Mouse (Mus musculus): ENCODE data around the gene Atf7ip. TPM values are rescaled to one million over a fixed set of nuclear protein-coding genes. Genes with fewer than 3 reads are reported as not detected.

Gene Atf7ip
- polyA plus RNA-seq, 1 experiment from 2014 or later = 38.0 TPM

DNA sequence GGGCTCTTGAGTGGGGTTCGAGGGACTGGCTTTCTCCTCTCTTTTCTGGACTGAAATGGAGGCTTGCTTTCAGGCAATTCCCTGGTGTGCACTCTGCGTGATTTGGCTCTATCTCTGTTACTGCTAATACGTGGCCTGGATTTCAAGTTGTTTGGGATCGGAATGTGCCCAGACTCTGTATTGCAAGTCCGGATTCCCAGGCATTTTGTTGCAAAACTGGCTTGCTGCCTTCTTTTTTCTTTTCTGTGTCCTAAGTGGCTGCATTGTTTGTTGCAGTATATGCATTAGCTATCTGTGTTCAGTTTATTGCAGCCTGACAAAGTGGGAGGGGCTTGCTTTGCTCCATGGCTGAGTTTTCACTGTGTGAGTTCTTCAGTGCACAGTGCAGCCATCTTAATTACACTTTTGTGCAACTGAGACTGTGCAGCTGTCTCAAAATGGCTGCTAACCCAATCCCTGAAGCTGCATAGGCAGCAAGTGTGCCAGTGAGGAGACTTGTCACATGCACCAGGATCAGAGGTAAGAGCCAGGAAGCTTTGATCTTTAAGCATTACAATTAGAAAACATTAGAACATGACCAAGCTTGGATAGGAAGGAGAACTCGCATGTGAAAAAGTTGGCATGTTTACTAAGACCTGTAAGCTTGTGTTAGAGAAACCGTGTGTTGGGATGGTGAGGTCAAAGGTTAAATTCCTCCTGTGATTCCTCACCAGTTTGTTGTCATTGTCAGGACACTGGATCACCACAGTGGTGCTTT, 26.7 kb downstream of the Atf7ip start:
- Histone ChIP-seq H3K27me3 (ENCODE audit: insufficient read depth, low read length) (no peaks in the 10 kb centered on the region), H3K4me3 (ENCODE audit: low read length) (peak overlapping the region; percentile 10), H3K4me2 (replicated peaks; ENCODE audit: low read depth, low read length) (peak overlapping the region; percentile 14; the same call in 1 of the 2 replicates), H3K9me3 (ENCODE audit: low read length) (no peaks in the 10 kb centered on the region), H3K36me3 (ENCODE audit: insufficient read depth, low read length) (peaks cover 3% of the 10 kb centered on the region; the same call in 1 of the 2 replicates), H3K4me1 (ENCODE audit: insufficient read depth, low read length) (peaks cover 31% of the 10 kb centered on the region), H3K9ac (replicated peaks; ENCODE audit: low read length) (peak overlapping the region; percentile 43), H3K27ac (ENCODE audit: low read length) (peak overlapping the region; percentile 81)
- ATAC-seq (ENCODE audit: low FRiP score, low TSS enrichment) = peak; percentile 93
- WGBS = 18% methylated on average over 7 of the region's 7 CpGs

GRCm38 (mm10) chr6:136533804-136534203, 27.8 kb downstream of the Atf7ip start:
- Histone ChIP-seq H3K9me3 (ENCODE audit: low read length) (no peaks in the 10 kb centered on the region), H3K9ac (replicated peaks; ENCODE audit: low read length) (no peak overlapping the region), H3K27me3 (ENCODE audit: insufficient read depth, low read length) (no peaks in the 10 kb centered on the region), H3K4me2 (replicated peaks; ENCODE audit: low read depth, low read length) (no peak overlapping the region), H3K36me3 (ENCODE audit: insufficient read depth, low read length) (peaks cover 7% of the 10 kb centered on the region; the same call in 1 of the 2 replicates), H3K4me1 (ENCODE audit: insufficient read depth, low read length) (peaks cover 31% of the 10 kb centered on the region), H3K27ac (ENCODE audit: low read length) (no peak overlapping the region), H3K4me3 (ENCODE audit: low read length) (no peak overlapping the region)
- 71% methylated on average over 4 of the region's 4 CpGs for WGBS
- no peak for ATAC-seq (ENCODE audit: low FRiP score, low TSS enrichment)

GRCm38 (mm10) chr6:136534444-136534843, 28.5 kb downstream of the Atf7ip start:
- no peak overlapping the region for H3K4me3 ChIP-seq (ENCODE audit: low read length)
- H3K4me2 ChIP-seq (replicated peaks; ENCODE audit: low read depth, low read length) = no peak overlapping the region
- 62% methylated on average over 3 of the region's 3 CpGs for WGBS
- no peaks in the 10 kb centered on the region for H3K27me3 ChIP-seq (ENCODE audit: insufficient read depth, low read length)
- H3K9me3 ChIP-seq (ENCODE audit: low read length) = no peaks in the 10 kb centered on the region
- no peak for ATAC-seq (ENCODE audit: low FRiP score, low TSS enrichment)
- 0 out of 2 replicates have a peak overlapping the region, but pooled peaks have one; percentile 10 for H3K27ac ChIP-seq (ENCODE audit: low read length)
- peaks cover 29% of the 10 kb centered on the region for H3K4me1 ChIP-seq (ENCODE audit: insufficient read depth, low read length)
- H3K36me3 ChIP-seq (ENCODE audit: insufficient read depth, low read length) = peaks cover 11% of the 10 kb centered on the region; the same call in 1 of the 2 replicates
- no peak overlapping the region for H3K9ac ChIP-seq (replicated peaks; ENCODE audit: low read length)

DNA sequence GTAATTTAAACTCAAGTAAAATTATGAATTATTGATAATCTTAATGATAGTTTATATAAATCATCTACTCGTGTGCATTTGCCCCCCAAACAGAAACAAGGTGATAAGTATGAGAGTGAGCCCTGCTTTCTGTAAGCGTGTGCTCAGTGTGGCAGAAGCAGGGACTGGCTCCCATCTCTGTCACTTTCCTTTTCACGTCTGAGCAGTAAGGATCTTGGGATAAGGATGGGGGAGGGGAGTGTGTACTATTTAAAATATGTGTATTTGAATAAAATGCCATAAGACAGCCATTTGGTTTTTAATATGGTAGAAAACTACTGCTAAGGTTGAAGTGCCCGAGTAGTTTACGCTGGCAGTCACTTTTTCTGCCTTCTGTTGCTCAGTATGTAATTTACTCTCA, 29.2 kb downstream of the Atf7ip start:
- no peak for ATAC-seq (ENCODE audit: low FRiP score, low TSS enrichment)
- Histone ChIP-seq H3K27me3 (ENCODE audit: insufficient read depth, low read length) (no peaks in the 10 kb centered on the region), H3K36me3 (ENCODE audit: insufficient read depth, low read length) (peaks cover 16% of the 10 kb centered on the region; the same call in 1 of the 2 replicates), H3K9me3 (ENCODE audit: low read length) (no peaks in the 10 kb centered on the region), H3K4me2 (replicated peaks; ENCODE audit: low read depth, low read length) (no peak overlapping the region), H3K4me3 (ENCODE audit: low read length) (no peak overlapping the region), H3K9ac (replicated peaks; ENCODE audit: low read length) (no peak overlapping the region), H3K4me1 (ENCODE audit: insufficient read depth, low read length) (peaks cover 26% of the 10 kb centered on the region), H3K27ac (ENCODE audit: low read length) (no peak overlapping the region)
- 70% methylated on average over 5 of the region's 5 CpGs for WGBS

- Histone ChIP-seq H3K36me3 (ENCODE audit: insufficient read depth, low read length) (peaks cover 17% of the 10 kb centered on the region; the same call in 1 of the 2 replicates), H3K4me3 (ENCODE audit: low read length) (no peak overlapping the region), H3K4me1 (ENCODE audit: insufficient read depth, low read length) (peaks cover 31% of the 10 kb centered on the region), H3K27ac (ENCODE audit: low read length) (no peak overlapping the region), H3K27me3 (ENCODE audit: insufficient read depth, low read length) (no peaks in the 10 kb centered on the region), H3K9ac (replicated peaks; ENCODE audit: low read length) (no peak overlapping the region), H3K4me2 (replicated peaks; ENCODE audit: low read depth, low read length) (no peak overlapping the region), H3K9me3 (ENCODE audit: low read length) (no peaks in the 10 kb centered on the region)
- WGBS = 48% methylated on average over 5 of the region's 5 CpGs
- ATAC-seq (ENCODE audit: low FRiP score, low TSS enrichment) = no peak
Observed at GRCm38 (mm10) chr6:136536121-136536520, 30.2 kb downstream of the Atf7ip start.

GRCm38 (mm10) chr6:136541350-136541749, 35.4 kb downstream of the Atf7ip start:
- 70% methylated on average over 5 of the region's 5 CpGs for WGBS
- peaks cover 17% of the 10 kb centered on the region for H3K4me1 ChIP-seq (ENCODE audit: insufficient read depth, low read length)
- H3K27ac ChIP-seq (ENCODE audit: low read length) = no peak overlapping the region
- no peaks in the 10 kb centered on the region for H3K27me3 ChIP-seq (ENCODE audit: insufficient read depth, low read length)
- H3K36me3 ChIP-seq (ENCODE audit: insufficient read depth, low read length) = peaks cover 17% of the 10 kb centered on the region; the same call in 1 of the 2 replicates
- H3K4me2 ChIP-seq (replicated peaks; ENCODE audit: low read depth, low read length) = no peak overlapping the region
- H3K9ac ChIP-seq (replicated peaks; ENCODE audit: low read length) = no peak overlapping the region
- no peak overlapping the region for H3K4me3 ChIP-seq (ENCODE audit: low read length)
- no peak for ATAC-seq (ENCODE audit: low FRiP score, low TSS enrichment)
- H3K9me3 ChIP-seq (ENCODE audit: low read length) = no peaks in the 10 kb centered on the region

DNA sequence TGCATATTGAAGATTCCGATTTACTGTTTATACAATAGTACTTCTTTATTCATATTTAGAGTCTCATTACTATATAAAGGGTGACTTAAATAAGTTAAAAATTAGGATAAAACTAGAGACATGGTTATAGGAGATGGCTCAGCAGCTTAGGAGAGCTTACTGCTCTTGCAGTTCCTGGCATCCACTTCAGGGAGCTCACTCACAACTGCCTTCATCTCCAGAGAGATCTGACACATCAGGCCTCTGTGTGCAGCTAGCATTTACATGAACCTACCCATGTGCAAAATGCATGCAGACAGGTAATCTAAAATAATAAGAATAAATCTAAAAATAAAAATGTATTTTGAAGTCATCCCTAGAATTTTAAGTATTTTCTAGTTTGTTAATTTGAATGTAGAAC, 36.1 kb downstream of the Atf7ip start:
- Histone ChIP-seq H3K4me2 (replicated peaks; ENCODE audit: low read depth, low read length) (no peak overlapping the region), H3K9me3 (ENCODE audit: low read length) (no peaks in the 10 kb centered on the region), H3K4me1 (ENCODE audit: insufficient read depth, low read length) (peaks cover 19% of the 10 kb centered on the region), H3K36me3 (ENCODE audit: insufficient read depth, low read length) (peaks cover 17% of the 10 kb centered on the region; the same call in 1 of the 2 replicates), H3K27me3 (ENCODE audit: insufficient read depth, low read length) (no peaks in the 10 kb centered on the region), H3K27ac (ENCODE audit: low read length) (peak overlapping the region; percentile 30; the same call in 1 of the 2 replicates), H3K4me3 (ENCODE audit: low read length) (no peak overlapping the region), H3K9ac (replicated peaks; ENCODE audit: low read length) (no peak overlapping the region)
- ATAC-seq (ENCODE audit: low FRiP score, low TSS enrichment) = no peak
- WGBS = 92% methylated on average over 1 of the region's 1 CpGs

- peaks cover 10% of the 10 kb centered on the region; the same call in 1 of the 2 replicates for H3K36me3 ChIP-seq (ENCODE audit: insufficient read depth, low read length)
- WGBS = 5% methylated on average over 6 of the region's 6 CpGs
- no peaks in the 10 kb centered on the region for H3K27me3 ChIP-seq (ENCODE audit: insufficient read depth, low read length)
- ATAC-seq (ENCODE audit: low FRiP score, low TSS enrichment) = peak; percentile 93
- H3K4me1 ChIP-seq (ENCODE audit: insufficient read depth, low read length) = peaks cover 20% of the 10 kb centered on the region
- peak overlapping the region; percentile 85 for H3K27ac ChIP-seq (ENCODE audit: low read length)
- H3K4me2 ChIP-seq (replicated peaks; ENCODE audit: low read depth, low read length) = peak overlapping the region; percentile 29; the same call in 1 of the 2 replicates
- H3K9ac ChIP-seq (replicated peaks; ENCODE audit: low read length) = peak overlapping the region; percentile 51
- H3K4me3 ChIP-seq (ENCODE audit: low read length) = no peak overlapping the region
- H3K9me3 ChIP-seq (ENCODE audit: low read length) = no peaks in the 10 kb centered on the region
Observed at GRCm38 (mm10) chr6:136543164-136543563, 37.2 kb downstream of the Atf7ip start.

- no peak for ATAC-seq (ENCODE audit: low FRiP score, low TSS enrichment)
- no peak overlapping the region for H3K27ac ChIP-seq (ENCODE audit: low read length)
- H3K9ac ChIP-seq (replicated peaks; ENCODE audit: low read length) = no peak overlapping the region
- no peaks in the 10 kb centered on the region for H3K9me3 ChIP-seq (ENCODE audit: low read length)
- H3K4me2 ChIP-seq (replicated peaks; ENCODE audit: low read depth, low read length) = no peak overlapping the region
- no peak overlapping the region for H3K4me3 ChIP-seq (ENCODE audit: low read length)
- no peaks in the 10 kb centered on the region; the same call in 1 of the 2 replicates for H3K36me3 ChIP-seq (ENCODE audit: insufficient read depth, low read length)
- WGBS = 87% methylated on average over 11 of the region's 11 CpGs
- peaks cover 24% of the 10 kb centered on the region for H3K4me1 ChIP-seq (ENCODE audit: insufficient read depth, low read length)
- no peaks in the 10 kb centered on the region for H3K27me3 ChIP-seq (ENCODE audit: insufficient read depth, low read length)
Observed at GRCm38 (mm10) chr6:136545284-136545870, 39.4 kb downstream of the Atf7ip start.

DNA sequence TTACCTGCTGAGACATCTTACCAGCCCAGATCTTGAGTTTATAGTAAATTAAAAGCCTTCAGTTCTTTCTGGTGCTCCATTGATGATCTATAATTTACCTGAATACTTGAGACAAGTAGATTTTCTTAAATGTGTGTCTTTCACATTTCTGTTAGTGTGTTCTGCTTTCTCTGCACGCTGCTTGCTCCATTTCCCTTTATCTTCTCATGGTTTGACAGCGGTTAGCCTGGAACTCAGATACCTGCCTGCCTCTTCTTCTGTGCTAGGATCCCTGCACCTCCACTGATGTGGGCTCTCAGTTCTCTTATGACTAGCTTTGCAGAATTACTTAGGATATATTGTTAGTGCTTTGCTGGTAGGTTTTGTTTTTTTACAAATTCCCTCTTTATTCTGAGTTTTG, 40.3 kb downstream of the Atf7ip start:
- Histone ChIP-seq H3K4me2 (replicated peaks; ENCODE audit: low read depth, low read length) (no peak overlapping the region), H3K9me3 (ENCODE audit: low read length) (no peaks in the 10 kb centered on the region), H3K27ac (ENCODE audit: low read length) (no peak overlapping the region), H3K4me1 (ENCODE audit: insufficient read depth, low read length) (peaks cover 18% of the 10 kb centered on the region), H3K9ac (replicated peaks; ENCODE audit: low read length) (no peak overlapping the region), H3K4me3 (ENCODE audit: low read length) (no peak overlapping the region), H3K27me3 (ENCODE audit: insufficient read depth, low read length) (no peaks in the 10 kb centered on the region), H3K36me3 (ENCODE audit: insufficient read depth, low read length) (no peaks in the 10 kb centered on the region)
- no peak for ATAC-seq (ENCODE audit: low FRiP score, low TSS enrichment)
- WGBS = 82% methylated on average over 2 of the region's 2 CpGs
